Comparison of ENCODE assay signal across 8 mouse cellular contexts in the genomic region with DNA sequence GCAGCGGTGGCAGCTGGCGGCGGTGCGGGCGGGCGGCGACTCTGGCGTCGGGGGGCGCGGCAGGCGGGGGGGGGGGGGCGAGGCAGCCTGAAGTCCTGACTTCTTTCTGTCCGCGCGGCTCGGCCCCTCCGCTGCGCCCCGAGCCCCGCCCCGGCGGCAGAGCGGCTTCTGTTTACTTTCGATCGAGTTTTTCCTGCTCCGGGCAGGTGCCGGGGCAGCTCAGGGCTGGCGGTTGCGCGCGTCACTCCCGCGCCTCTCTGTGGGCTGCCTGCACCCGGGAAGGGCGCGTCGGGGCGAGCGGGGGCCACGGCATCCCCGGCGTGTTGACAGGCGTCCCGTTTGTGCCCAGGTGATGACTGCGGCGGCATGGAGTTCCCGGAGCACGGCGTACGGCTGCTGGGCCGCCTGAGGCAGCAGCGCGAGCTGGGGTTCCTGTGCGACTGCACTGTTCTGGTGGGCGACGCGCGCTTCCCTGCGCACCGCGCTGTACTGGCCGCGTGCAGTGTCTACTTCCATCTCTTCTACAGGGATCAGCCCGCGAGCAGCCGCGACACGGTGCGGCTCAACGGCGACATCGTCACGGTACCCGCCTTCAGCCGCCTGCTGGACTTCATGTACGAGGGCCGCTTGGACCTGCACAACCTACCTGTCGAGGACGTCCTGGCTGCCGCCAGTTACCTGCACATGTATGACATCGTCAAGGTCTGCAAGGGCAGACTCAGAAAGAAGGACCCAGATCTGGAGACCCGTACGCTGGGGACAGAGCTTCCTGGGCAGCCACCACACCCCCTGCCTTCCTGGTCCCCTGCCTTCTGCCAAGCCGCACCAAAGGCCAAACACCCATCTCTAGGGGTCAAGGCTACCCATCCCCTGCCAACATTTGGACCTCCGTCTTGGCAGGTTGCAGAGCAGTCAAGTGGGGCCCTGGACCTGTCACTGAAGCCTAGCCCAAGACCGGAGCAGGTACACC. TPM values are rescaled to one million over a fixed set of nuclear protein-coding genes. Genes with fewer than 3 reads are reported as not detected.
DNase-seq lines count a peak whose midpoint lies in the region; TF ChIP-seq lines count a peak whose summit lies in the region.

No protein-coding gene starts in this region.

- no peak for TF ChIP-seq CTCF in heart, adult 2 months (IDR thresholded peaks at IDR 0.05)
- no peak for TF ChIP-seq CTCF in liver, adult 2 months (IDR thresholded peaks at IDR 0.05; ENCODE audit: low read depth, low read length)

- peak overlapping the region; percentile 95 for H3K9ac ChIP-seq in heart, adult 2 months (ENCODE audit: low read depth, low read length)
- peak overlapping the region; percentile 95 for H3K9ac ChIP-seq in liver, adult 2 months (ENCODE audit: low read depth, low read length)

- H3K4me1 ChIP-seq in heart, adult 2 months (ENCODE audit: control insufficient read depth, insufficient read depth, low read length) = peaks cover 7% of the 10 kb centered on the region
- H3K4me1 ChIP-seq in brown adipose tissue, adult 24 weeks (ENCODE audit: control insufficient read depth, insufficient read depth, insufficient read length, low read length) = peaks cover 2% of the 10 kb centered on the region; the same call in 1 of the 2 replicates
- H3K4me1 ChIP-seq in liver, adult 2 months (ENCODE audit: control insufficient read depth, insufficient read depth, low read length) = peaks cover 10% of the 10 kb centered on the region

- no peaks in the 10 kb centered on the region for H3K79me2 ChIP-seq in heart, adult 2 months (replicated peaks; ENCODE audit: control insufficient read depth, insufficient read depth, low read length)
- no peaks in the 10 kb centered on the region for H3K79me2 ChIP-seq in liver, adult 2 months (ENCODE audit: control insufficient read depth, insufficient read depth, low read length)

- TF ChIP-seq POLR2A in heart, adult 2 months (IDR thresholded peaks at IDR 0.05; ENCODE audit: insufficient read depth, low read depth, low read length) = no peak
- no peak for TF ChIP-seq POLR2A in liver, adult 2 months (IDR thresholded peaks at IDR 0.05; ENCODE audit: extremely low read depth, insufficient read depth, low read length)

- intact Hi-C loops in heart, adult 2 months (cut with DNase I) = no loop called here

- no peak for TF ChIP-seq EP300 in heart, adult 2 months (IDR thresholded peaks at IDR 0.05; ENCODE audit: insufficient read depth, low read depth, low read length)

- whole genome bisulfite sequencing in heart, adult 2 months = 9% methylated on average over 73 of the region's 87 CpGs
- WGBS in liver, adult 2 months = 10% methylated on average over 84 of the region's 87 CpGs

- peak in 1 of 2 experiments; percentile 36 for DNase-seq in heart, adult 2 months
- DNase-seq in heart, adult 8-10 months (ENCODE audit: low spot score) = no peak
- peak; percentile 43 for DNase-seq in heart, postnatal 4 days
- DNase-seq in liver, adult 2 months (ENCODE audit: extremely low read depth, low read depth, low spot score) = no peak
- peak; percentile 63 for DNase-seq in naive thymus-derived CD4-positive, alpha-beta T cell, adult 2 months (ENCODE audit: low read depth)
- DNase-seq in layer of hippocampus, postnatal 10 days (ENCODE audit: low spot score in 2 of 2) = no peak
- DNase-seq in layer of hippocampus, adult 11-12 months (ENCODE audit: low spot score) = no peak

- H3K27ac ChIP-seq in heart, adult 2 months = peak overlapping the region; percentile 83
- no peak overlapping the region for H3K27ac ChIP-seq in brown adipose tissue, adult 24 weeks (replicated peaks; ENCODE audit: low read depth, low read length)
- peak overlapping the region; percentile 80; the same call in 1 of the 2 replicates for H3K27ac ChIP-seq in liver, adult 2 months (replicated peaks; ENCODE audit: insufficient read depth, low read depth, low read length)

- no peaks in the 10 kb centered on the region for H3K27me3 ChIP-seq in heart, adult 2 months (ENCODE audit: control insufficient read depth, insufficient read depth, low read length)
- H3K27me3 ChIP-seq in liver, adult 2 months (ENCODE audit: control insufficient read depth, insufficient read depth, low read length) = no peaks in the 10 kb centered on the region

- peak overlapping the region; percentile 80 for H3K4me3 ChIP-seq in heart, adult 2 months
- H3K4me3 ChIP-seq in brown adipose tissue, adult 24 weeks (ENCODE audit: insufficient read depth, low read depth, low read length) = peak overlapping the region; percentile 82
- peak overlapping the region; percentile 93 for H3K4me3 ChIP-seq in liver, adult 2 months (ENCODE audit: insufficient read depth, low read depth, low read length)

- H3K36me3 ChIP-seq in heart, adult 2 months (ENCODE audit: control insufficient read depth, insufficient read depth, low read length) = no peaks in the 10 kb centered on the region
- no peaks in the 10 kb centered on the region for H3K36me3 ChIP-seq in liver, adult 2 months (ENCODE audit: control insufficient read depth, insufficient read depth, low read length)

RNA-seq across cellular contexts. Expression of a gene that starts 0.7 kb away (rescaled TPM):
- 1 to 10 TPM; 4.4 to 5.9 TPM for total RNA-seq in heart, adult 2 months (2021)
- polyA plus RNA-seq in heart, adult 2 months (2012; rRNA removed) = 9.5 and 13.6 TPM in 2 replicates
- total RNA-seq in heart, adult 8-10 months (2022) = 1 to 10 TPM; 4.0 to 5.5 (median 4.9) TPM
- 0.58 and 0.75 TPM in 2 replicates for polyA plus RNA-seq in brown adipose tissue, adult 24 weeks (2012; ENCODE audit: insufficient read depth, insufficient read length, missing spikeins)
- 10 to 100 TPM in 1 of 2 experiments, 1 to 10 TPM in 1; 10.0 to 10.1 TPM for total RNA-seq in heart, postnatal 4 days (2021)
- 0.83 and 1.9 TPM in 2 replicates for total RNA-seq in liver, adult 2 months (2014; rRNA removed)
- polyA plus RNA-seq in liver, adult 2 months (2012; rRNA removed) = 7.9 and 10.1 TPM in 2 replicates
- under 1 TPM; 0.33 to 0.80 TPM for total RNA-seq in layer of hippocampus, postnatal 10 days (2021)

RNA-seq across cellular contexts. Expression of a gene that starts 4.6 kb away (rescaled TPM):
- 100 to 1,000 TPM; 189 to 207 TPM for total RNA-seq in heart, adult 2 months (2021)
- 148 and 149 TPM in 2 replicates for polyA plus RNA-seq in heart, adult 2 months (2012; rRNA removed)
- total RNA-seq in heart, adult 8-10 months (2022) = 100 to 1,000 TPM; 161 to 195 (median 179) TPM
- 31.5 and 38.8 TPM in 2 replicates for polyA plus RNA-seq in brown adipose tissue, adult 24 weeks (2012; ENCODE audit: insufficient read depth, insufficient read length, missing spikeins)
- 100 to 1,000 TPM; 352 to 392 TPM for total RNA-seq in heart, postnatal 4 days (2021)
- total RNA-seq in liver, adult 2 months (2014; rRNA removed) = 30.5 and 31.8 TPM in 2 replicates
- 56.7 and 60.5 TPM in 2 replicates for polyA plus RNA-seq in liver, adult 2 months (2012; rRNA removed)
- 100 to 1,000 TPM; 182 to 185 TPM for total RNA-seq in layer of hippocampus, postnatal 10 days (2021)

RNA-seq across cellular contexts. Expression of a gene that starts 34.8 kb away (rescaled TPM):
- total RNA-seq in heart, adult 2 months (2021) = 10 to 100 TPM; 32.0 to 38.7 TPM
- 38.4 and 39.4 TPM in 2 replicates for polyA plus RNA-seq in heart, adult 2 months (2012; rRNA removed)
- total RNA-seq in heart, adult 8-10 months (2022) = 10 to 100 TPM; 28.3 to 35.2 (median 30.0) TPM
- 36.7 and 42.7 TPM in 2 replicates for polyA plus RNA-seq in brown adipose tissue, adult 24 weeks (2012; ENCODE audit: insufficient read depth, insufficient read length, missing spikeins)
- 10 to 100 TPM; 39.9 to 43.2 TPM for total RNA-seq in heart, postnatal 4 days (2021)
- 11.5 and 15.4 TPM in 2 replicates for total RNA-seq in liver, adult 2 months (2014; rRNA removed)
- polyA plus RNA-seq in liver, adult 2 months (2012; rRNA removed) = 12.8 and 14.9 TPM in 2 replicates
- 10 to 100 TPM; 17.0 to 19.5 TPM for total RNA-seq in layer of hippocampus, postnatal 10 days (2021)

RNA-seq across cellular contexts. Expression of a gene that starts 40.9 kb away (rescaled TPM):
- 10 to 100 TPM; 10.8 to 11.5 TPM for total RNA-seq in heart, adult 2 months (2021)
- 9.6 and 10.7 TPM in 2 replicates for polyA plus RNA-seq in heart, adult 2 months (2012; rRNA removed)
- 10 to 100 TPM; 12.3 to 14.7 (median 13.4) TPM for total RNA-seq in heart, adult 8-10 months (2022)
- 1.6 and 1.8 TPM in 2 replicates for polyA plus RNA-seq in brown adipose tissue, adult 24 weeks (2012; ENCODE audit: insufficient read depth, insufficient read length, missing spikeins)
- total RNA-seq in heart, postnatal 4 days (2021) = 10 to 100 TPM; 13.1 to 14.1 TPM
- total RNA-seq in liver, adult 2 months (2014; rRNA removed) = 7.9 and 9.5 TPM in 2 replicates
- polyA plus RNA-seq in liver, adult 2 months (2012; rRNA removed) = 26.2 and 29.7 TPM in 2 replicates
- 100 to 1,000 TPM; 180 to 199 TPM for total RNA-seq in layer of hippocampus, postnatal 10 days (2021)

RNA-seq across cellular contexts. Expression of a gene that starts 59.5 kb away (rescaled TPM):
- total RNA-seq in heart, adult 2 months (2021) = 100 to 1,000 TPM; 150 to 173 TPM
- polyA plus RNA-seq in heart, adult 2 months (2012; rRNA removed) = 85.2 and 98.2 TPM in 2 replicates
- 100 to 1,000 TPM; 184 to 207 (median 193) TPM for total RNA-seq in heart, adult 8-10 months (2022)
- 34.5 and 46.5 TPM in 2 replicates for polyA plus RNA-seq in brown adipose tissue, adult 24 weeks (2012; ENCODE audit: insufficient read depth, insufficient read length, missing spikeins)
- 100 to 1,000 TPM; 135 to 137 TPM for total RNA-seq in heart, postnatal 4 days (2021)
- 20.5 and 21.7 TPM in 2 replicates for total RNA-seq in liver, adult 2 months (2014; rRNA removed)
- 26.1 and 26.7 TPM in 2 replicates for polyA plus RNA-seq in liver, adult 2 months (2012; rRNA removed)
- total RNA-seq in layer of hippocampus, postnatal 10 days (2021) = 1 to 10 TPM; 2.1 to 2.4 TPM

Comparison
In these comparisons a context has a peak if more than half of its experiments do, and no peak if none do; other contexts are left out.
1. DNase-seq: peak in heart, postnatal 4 days (single experiment) and naive thymus-derived CD4-positive, alpha-beta T cell, adult 2 months (single experiment); none in heart, adult 8-10 months (single experiment), liver, adult 2 months (single experiment), layer of hippocampus, postnatal 10 days (0 of 2) and layer of hippocampus, adult 11-12 months (single experiment).
2. Peak in every context shown above with its lines, with median percentiles within 50 percentile points of each other: H3K4me3 ChIP-seq.